Mouse (Mus musculus) heart, postnatal 10 days (tissue): ENCODE data around the gene Zfp367. TPM values are rescaled to one million over a fixed set of nuclear protein-coding genes. Genes with fewer than 3 reads are reported as not detected.

Source experiments
- DNase-seq, 2 experiments: peaks; one replicate each; pipeline ENCODE4 v3.0.0; 2021
- intact Hi-C: fragments of 180-260 bp; cut with DNase I; formaldehyde crosslinking; loops from one replicate; pipeline ENCODE4 v1.15.1; 2025
- total RNA-seq, 2 experiments: library from RNA; stranded (reverse); gene quantifications; 2 replicates each; pipeline ENCODE4 v1.2.3; 2021

The Zfp367 gene
- total RNA-seq, 2 experiments from 2014 or later, result 27.0 to 28.9 TPM

- DNase-seq, result peak; percentile 68 to 85
- intact Hi-C loops, result loop anchor here (2.0 kb wide), 1 partner anchor 43 kb away; no protein-coding TSS in a partner anchor
Measured at GRCm38 (mm10) chr13:64093341-64093740, 59.7 kb downstream of the Zfp367 start.

GRCm38 (mm10) chr13:64092752-64093151, 60.2 kb downstream of the Zfp367 start:
- no peak for DNase-seq
- intact Hi-C loops, result loop anchor here (2.0 kb wide), 1 partner anchor 42 kb away; no protein-coding TSS in a partner anchor

DNA sequence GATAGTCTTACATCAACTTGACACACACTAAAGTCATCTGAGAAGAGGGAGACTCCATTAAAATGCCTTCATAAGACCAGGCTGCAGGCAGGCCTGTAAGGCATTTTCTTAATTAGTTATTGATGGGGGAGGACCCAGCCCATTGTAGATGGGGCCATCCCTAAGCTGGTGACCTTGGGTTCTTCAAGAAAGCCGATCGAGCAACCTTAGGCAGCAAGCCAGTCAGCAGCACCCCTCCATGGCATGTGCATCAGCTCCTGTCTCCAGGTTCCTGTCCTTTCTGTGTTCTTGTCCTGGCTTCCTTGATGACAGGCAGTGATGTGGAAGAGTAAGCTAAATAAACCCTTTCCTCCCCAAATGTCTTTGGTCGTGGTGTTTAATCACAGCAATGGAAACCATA, 60.9 kb downstream of the Zfp367 start:
- intact Hi-C loops, result loop anchor here (2.0 kb wide), 1 partner anchor 41 kb away; no protein-coding TSS in a partner anchor
- DNase-seq, result no peak

DNA sequence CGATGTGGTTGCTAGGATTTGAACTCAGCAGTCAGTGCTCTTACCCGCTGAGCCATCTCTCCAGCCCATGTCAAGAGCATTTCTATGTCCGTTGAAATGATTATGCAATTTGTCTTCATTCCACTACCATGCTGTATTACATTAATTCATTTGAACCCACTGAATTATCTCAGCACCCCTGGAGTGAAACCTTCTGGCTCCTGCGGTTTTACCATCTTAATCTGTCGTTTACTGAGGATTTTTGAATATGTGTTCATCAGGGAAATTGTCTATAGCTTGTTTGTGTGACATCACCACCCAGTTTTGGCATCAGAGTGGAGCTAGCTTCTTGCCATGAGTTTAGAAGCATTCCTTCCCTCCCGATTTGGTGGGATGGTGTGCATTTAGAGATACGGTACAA, 62.0 kb downstream of the Zfp367 start:
- no peak for DNase-seq
- intact Hi-C loops, result no loop called here

DNA sequence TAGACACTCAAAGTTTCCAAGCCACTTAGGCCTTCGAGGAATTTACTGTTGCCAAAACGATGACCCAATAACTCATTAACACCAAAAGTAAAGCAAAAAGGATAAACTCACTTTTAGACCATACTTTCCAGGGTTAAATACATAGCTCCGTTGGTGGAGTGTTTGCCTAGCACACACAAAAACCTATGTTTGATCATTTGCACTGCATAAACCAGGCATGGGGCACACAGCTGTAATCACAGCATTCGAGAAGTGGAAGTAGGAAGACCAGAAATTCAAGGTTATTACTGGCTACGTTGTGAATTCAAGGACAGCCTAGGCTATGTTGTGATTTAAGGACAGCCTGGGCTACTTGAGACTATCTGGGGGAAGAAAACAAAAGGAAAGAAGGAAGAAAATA, 62.7 kb downstream of the Zfp367 start:
- intact Hi-C loops, result no loop called here
- DNase-seq, result no peak

GRCm38 (mm10) chr13:64089130-64089529, 63.9 kb downstream of the Zfp367 start, which contains the start of gene Hsd17b3:
Gene Hsd17b3 (minus strand): TSS chr13:64089230.
- no peak for DNase-seq
- intact Hi-C loops, result no loop called here

DNA sequence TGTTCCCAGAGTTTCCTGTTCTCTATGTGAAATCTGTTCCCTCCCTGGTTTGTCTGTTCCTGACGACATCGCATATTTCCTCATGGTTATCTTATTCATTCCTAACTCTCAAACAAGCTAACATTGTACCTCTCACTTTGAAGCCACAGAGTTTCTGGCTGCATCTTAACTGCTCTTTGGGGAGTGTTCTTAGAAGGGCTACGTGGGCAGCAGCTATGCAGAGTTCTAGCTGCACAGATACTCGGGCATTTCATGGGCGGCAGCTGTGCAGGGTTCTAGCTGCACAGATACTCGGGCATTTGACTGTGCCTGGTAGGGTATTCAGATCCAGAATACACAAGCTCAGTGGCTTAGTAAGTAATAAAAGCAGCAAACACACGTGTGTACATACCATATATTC, 64.9 kb downstream of the Zfp367 start:
- intact Hi-C loops, result no loop called here
- no peak for DNase-seq

- intact Hi-C loops, result no loop called here
- no peak for DNase-seq
Measured at GRCm38 (mm10) chr13:64086036-64086435, 67.0 kb downstream of the Zfp367 start.

- no peak for DNase-seq
- intact Hi-C loops, result no loop called here
Measured at GRCm38 (mm10) chr13:64083331-64083730, 69.7 kb downstream of the Zfp367 start.

Other genes with a start within 250 kb of the Zfp367 start
- gene Hsd17b3, start 64.0 kb downstream of the Zfp367 start, total RNA-seq, result not detected
- gene Slc35d2, start 23.8 kb downstream of the Zfp367 start, total RNA-seq, result 1 to 10 TPM; 3.0 to 6.0 TPM
- gene Habp4, start 8.6 kb upstream of the Zfp367 start, total RNA-seq, result 10 to 100 TPM; 46.3 to 54.2 TPM
- 10 to 100 TPM in 1 of 2 experiments, 1 to 10 TPM in 1; 9.3 to 10.3 TPM for gene Cdc14b, start 122.1 kb upstream of the Zfp367 start, total RNA-seq
- 10 to 100 TPM; 59.8 to 63.1 TPM for gene Aaed1, start 159.5 kb upstream of the Zfp367 start, total RNA-seq
- 100 to 1,000 TPM; 246 to 281 TPM for gene Ctsl, start 217.7 kb upstream of the Zfp367 start, total RNA-seq